Mouse (Mus musculus): ENCODE measurements around the gene Gm3424. TPM values are rescaled to one million over a fixed set of nuclear protein-coding genes. Genes with fewer than 3 reads are reported as not detected.
"Not testable (repeated sequence)": the region's sequence is repeated elsewhere in the genome, so short reads cannot be mapped to it uniquely, and the experiment has no call there.

The Gm3424 gene
- polyA plus RNA-seq (2015; fragmentation: Nextera tagmentation; extraction: Ambion mirVana) = not detected in 2 replicates

GRCm38 (mm10) chr14:5830229-5830628, at the start of gene Gm3424:
TSS of gene Gm3424 (minus strand) at chr14:5830329.
- H3K4me1 ChIP-seq; H3K9ac ChIP-seq (replicated peaks); H3K36me3 ChIP-seq; H3K4me2 ChIP-seq (replicated peaks); H3K4me3 ChIP-seq; H3K27me3 ChIP-seq; ATAC-seq (replicated peaks); H3K9me3 ChIP-seq; H3K27ac ChIP-seq (replicated peaks): not testable (repeated sequence)
- WGBS = no CpG with 5 or more reads among the region's 3 CpGs

- H3K36me3 ChIP-seq; H3K27ac ChIP-seq (replicated peaks); ATAC-seq (replicated peaks); H3K27me3 ChIP-seq; H3K9me3 ChIP-seq; H3K4me1 ChIP-seq: not testable (repeated sequence)
- under 1% methylated on average over 24 of the region's 28 CpGs for WGBS
- H3K4me2 ChIP-seq (replicated peaks) = peak overlapping the region; percentile 88
- peak overlapping the region; percentile 52 for H3K9ac ChIP-seq (replicated peaks)
- peak overlapping the region; percentile 49 for H3K4me3 ChIP-seq
These were observed 49.7 kb upstream of the Gm3424 start for GRCm38 (mm10) chr14:5879791-5880190.

GRCm38 (mm10) chr14:5879136-5879535, 49.0 kb upstream of the Gm3424 start:
- not testable (repeated sequence) for H3K9ac ChIP-seq (replicated peaks); ATAC-seq (replicated peaks); H3K27me3 ChIP-seq; H3K9me3 ChIP-seq; H3K4me3 ChIP-seq; H3K4me1 ChIP-seq; H3K36me3 ChIP-seq; H3K27ac ChIP-seq (replicated peaks)
- H3K4me2 ChIP-seq (replicated peaks) = peak overlapping the region; percentile 30
- WGBS = 6% methylated on average over 8 of the region's 11 CpGs

GRCm38 (mm10) chr14:5855911-5856310, 25.8 kb upstream of the Gm3424 start:
- not testable (repeated sequence) for H3K36me3 ChIP-seq; H3K9ac ChIP-seq (replicated peaks); H3K27me3 ChIP-seq; H3K4me1 ChIP-seq; ATAC-seq (replicated peaks); H3K4me3 ChIP-seq; H3K27ac ChIP-seq (replicated peaks); H3K4me2 ChIP-seq (replicated peaks); H3K9me3 ChIP-seq
- 92% methylated on average over 3 of the region's 3 CpGs for WGBS

DNA sequence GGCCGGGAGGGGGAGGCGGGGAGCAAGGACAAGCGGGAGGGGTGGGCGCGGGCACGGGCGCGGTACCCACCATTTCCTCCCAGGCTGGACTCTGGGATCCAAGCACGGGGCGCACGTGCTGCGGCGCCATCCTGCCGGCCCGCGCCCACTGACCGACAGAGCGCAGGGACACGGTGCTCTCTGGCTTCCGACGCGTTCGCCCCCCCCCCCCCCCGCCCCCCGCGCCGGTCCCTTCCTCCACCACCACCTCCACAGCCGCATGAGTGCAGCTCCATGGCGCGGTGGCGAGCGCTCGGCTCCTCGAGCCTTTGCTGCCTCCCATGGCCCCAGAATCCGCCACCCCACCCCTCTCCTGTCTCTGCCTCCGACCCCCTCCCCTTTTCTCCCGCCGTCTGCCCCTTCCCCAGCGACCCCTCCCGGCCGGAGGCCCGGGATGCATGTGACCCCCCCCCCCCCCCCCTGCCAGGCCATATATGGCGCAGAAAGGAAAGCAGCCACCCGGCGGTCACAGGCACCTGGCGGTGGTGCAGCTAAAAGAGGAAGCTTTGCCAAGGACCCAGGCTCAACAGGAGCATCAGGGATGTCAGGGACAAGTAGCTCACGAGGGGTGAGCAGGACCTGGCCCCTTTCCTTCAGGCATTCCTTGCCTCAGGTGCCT, 17.3 kb downstream of the Gm3424 start:
- not testable (repeated sequence) for H3K9me3 ChIP-seq; H3K9ac ChIP-seq (replicated peaks); H3K36me3 ChIP-seq; H3K27me3 ChIP-seq; H3K4me1 ChIP-seq; H3K4me2 ChIP-seq (replicated peaks); H3K4me3 ChIP-seq; H3K27ac ChIP-seq (replicated peaks)
- peak; percentile 69; the same call in 1 of the 2 replicates for ATAC-seq (replicated peaks)
- no CpG with 5 or more reads among the region's 47 CpGs for WGBS

DNA sequence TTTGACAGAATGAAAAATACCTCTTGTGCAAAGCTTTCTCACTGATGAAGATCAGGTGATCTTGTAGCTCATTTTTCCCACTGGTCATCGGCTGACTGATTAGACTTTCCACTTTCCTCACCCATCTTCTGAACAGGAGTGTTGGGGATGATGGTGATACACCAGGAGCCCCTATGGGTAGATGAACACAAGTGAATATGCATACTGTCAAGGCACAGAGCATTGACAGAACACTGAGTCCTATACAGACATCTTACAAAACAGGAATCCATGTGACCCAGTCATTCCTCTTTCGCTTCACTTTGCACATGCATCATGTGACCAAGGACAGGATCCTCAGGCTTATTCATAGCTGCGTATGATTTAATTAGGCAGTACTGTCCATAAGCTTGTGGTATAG, 22.2 kb downstream of the Gm3424 start, which contains the start of gene Gm3383:
Gene Gm3383 (minus strand): TSS at position 101 of the 400 bp plus-strand sequence.
- H3K27ac ChIP-seq (replicated peaks); H3K4me2 ChIP-seq (replicated peaks); ATAC-seq (replicated peaks); H3K9me3 ChIP-seq; H3K27me3 ChIP-seq; H3K4me1 ChIP-seq; H3K9ac ChIP-seq (replicated peaks); H3K4me3 ChIP-seq; H3K36me3 ChIP-seq: not testable (repeated sequence)
- WGBS = no CpG with 5 or more reads among the region's 3 CpGs

Other genes starting within 250 kb of the Gm3424 start
- gene Gm8265, start 197.3 kb downstream of the Gm3424 start, polyA plus RNA-seq (2015; fragmentation: Nextera tagmentation; extraction: Ambion mirVana) = not detected in 2 replicates
- not detected in 2 replicates for gene Gm9603, start 142.9 kb downstream of the Gm3424 start, polyA plus RNA-seq (2015; fragmentation: Nextera tagmentation; extraction: Ambion mirVana)
- 0.34 and 0.75 TPM in 2 replicates for gene Gm3373, start 88.8 kb downstream of the Gm3424 start, polyA plus RNA-seq (2015; fragmentation: Nextera tagmentation; extraction: Ambion mirVana)
- gene Gm3383, start 22.3 kb downstream of the Gm3424 start, polyA plus RNA-seq (2015; fragmentation: Nextera tagmentation; extraction: Ambion mirVana) = 5.3 and 5.5 TPM in 2 replicates
- 0.27 and 0.43 TPM in 2 replicates for gene Gm8237, start 50.1 kb upstream of the Gm3424 start, polyA plus RNA-seq (2015; fragmentation: Nextera tagmentation; extraction: Ambion mirVana)
- 1.4 and 1.6 TPM in 2 replicates for gene Gm3248, start 131.4 kb upstream of the Gm3424 start, polyA plus RNA-seq (2015; fragmentation: Nextera tagmentation; extraction: Ambion mirVana)
- gene Gm3453, start 148.8 kb upstream of the Gm3424 start, polyA plus RNA-seq (2015; fragmentation: Nextera tagmentation; extraction: Ambion mirVana) = not detected in 2 replicates
- gene Gm6337, start 227.9 kb upstream of the Gm3424 start, polyA plus RNA-seq (2015; fragmentation: Nextera tagmentation; extraction: Ambion mirVana) = not detected in 2 replicates

Data from forebrain, embryonic 15.5 days (tissue).